Mouse (Mus musculus): ENCODE results near the gene Ttyh1. TPM values are rescaled to one million over a fixed set of nuclear protein-coding genes. Genes with fewer than 3 reads are reported as not detected.
A peak's percentile ranks its signal among the peaks of the same experiment; 100 is the strongest.

The Ttyh1 gene
- polyA plus RNA-seq, 1 experiment from 2014 or later, result 66.6 TPM

GRCm38 (mm10) chr7:4126992-4127785 lies 8.0 kb downstream of the Ttyh1 start:
- WGBS, result 82% methylated on average over 11 of the region's 11 CpGs
- no peaks in the 10 kb centered on the region for H3K9me3 ChIP-seq (ENCODE audit: control insufficient read depth, low read length)
- DNase-seq (ENCODE audit: low spot score), result no peak
- no peaks in the 10 kb centered on the region for H3K36me3 ChIP-seq (ENCODE audit: control insufficient read depth, insufficient read depth, low read length)
- H3K4me2 ChIP-seq (replicated peaks; ENCODE audit: low read depth, low read length), result no peak overlapping the region
- no peaks in the 10 kb centered on the region for H3K27me3 ChIP-seq (ENCODE audit: control insufficient read depth, insufficient read depth, low read length)
- H3K4me1 ChIP-seq (replicated peaks; ENCODE audit: control insufficient read depth, insufficient read depth, low read length), result peaks cover 12% of the 10 kb centered on the region
- no peak for ATAC-seq (ENCODE audit: low FRiP score)
- H3K4me3 ChIP-seq (ENCODE audit: low read depth, low read length), result no peak overlapping the region
- H3K27ac ChIP-seq (ENCODE audit: low read depth, low read length), result no peak overlapping the region
- no peak overlapping the region for H3K9ac ChIP-seq (ENCODE audit: low read depth, low read length)

DNA sequence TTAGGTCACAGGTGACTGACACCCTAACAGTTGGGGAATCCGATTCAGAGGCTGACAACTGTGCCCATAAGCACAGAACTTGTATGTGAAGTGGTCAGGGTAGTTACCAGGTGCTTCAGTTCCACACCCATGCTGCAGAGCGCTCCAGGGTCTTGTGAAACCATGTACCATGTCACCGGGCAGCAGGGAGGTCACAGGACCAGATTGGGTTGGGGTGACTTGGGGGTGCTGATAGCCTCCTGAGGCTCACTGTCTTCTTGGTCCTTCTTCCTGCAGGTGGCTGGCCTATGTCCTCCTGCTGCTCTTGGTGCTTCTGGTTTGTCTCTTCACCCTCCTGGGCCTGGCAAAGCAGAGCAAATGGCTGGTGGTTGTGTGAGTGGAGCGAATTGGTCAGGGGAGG lies 8.7 kb downstream of the Ttyh1 start:
- Histone ChIP-seq H3K9me3 (ENCODE audit: control insufficient read depth, low read length) (no peaks in the 10 kb centered on the region), H3K27me3 (ENCODE audit: control insufficient read depth, insufficient read depth, low read length) (no peaks in the 10 kb centered on the region), H3K27ac (ENCODE audit: low read depth, low read length) (no peak overlapping the region), H3K9ac (ENCODE audit: low read depth, low read length) (no peak overlapping the region), H3K4me3 (ENCODE audit: low read depth, low read length) (no peak overlapping the region), H3K4me1 (replicated peaks; ENCODE audit: control insufficient read depth, insufficient read depth, low read length) (peaks cover 11% of the 10 kb centered on the region), H3K36me3 (ENCODE audit: control insufficient read depth, insufficient read depth, low read length) (no peaks in the 10 kb centered on the region), H3K4me2 (replicated peaks; ENCODE audit: low read depth, low read length) (no peak overlapping the region)
- ATAC-seq (ENCODE audit: low FRiP score) (no peak), DNase-seq (ENCODE audit: low spot score) (no peak)
- 90% methylated on average over 4 of the region's 4 CpGs for WGBS

DNA sequence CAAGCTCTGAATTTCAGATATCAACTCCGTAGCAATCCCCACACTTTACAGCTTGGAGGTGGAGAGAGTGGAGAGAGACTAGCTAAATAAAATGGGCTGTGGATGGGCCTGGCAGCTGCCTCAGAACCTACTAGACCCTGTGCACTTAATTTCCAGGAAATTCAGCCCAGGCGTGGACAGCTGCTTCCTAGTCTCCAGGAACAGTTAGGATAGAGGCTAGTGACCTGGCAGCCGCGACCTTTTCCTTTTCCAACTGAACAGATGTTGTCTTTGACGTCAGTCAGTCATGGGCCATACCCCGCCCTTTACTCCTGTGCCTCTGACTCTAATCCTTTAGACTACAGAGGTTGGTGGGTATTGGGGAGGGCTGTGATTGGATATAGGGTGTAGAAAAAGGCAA lies 9.7 kb downstream of the Ttyh1 start:
- no peak overlapping the region for H3K9ac ChIP-seq (ENCODE audit: low read depth, low read length)
- H3K4me1 ChIP-seq (replicated peaks; ENCODE audit: control insufficient read depth, insufficient read depth, low read length), result peaks cover 8% of the 10 kb centered on the region
- H3K27ac ChIP-seq (ENCODE audit: low read depth, low read length), result no peak overlapping the region
- no peaks in the 10 kb centered on the region for H3K9me3 ChIP-seq (ENCODE audit: control insufficient read depth, low read length)
- 71% methylated on average over 6 of the region's 6 CpGs for WGBS
- H3K36me3 ChIP-seq (ENCODE audit: control insufficient read depth, insufficient read depth, low read length), result no peaks in the 10 kb centered on the region
- no peaks in the 10 kb centered on the region for H3K27me3 ChIP-seq (ENCODE audit: control insufficient read depth, insufficient read depth, low read length)
- no peak overlapping the region for H3K4me3 ChIP-seq (ENCODE audit: low read depth, low read length)
- no peak overlapping the region for H3K4me2 ChIP-seq (replicated peaks; ENCODE audit: low read depth, low read length)
- no peak for ATAC-seq (ENCODE audit: low FRiP score)
- no peak for DNase-seq (ENCODE audit: low spot score)

GRCm38 (mm10) chr7:4130686-4131452 lies 11.7 kb downstream of the Ttyh1 start:
- ATAC-seq (ENCODE audit: low FRiP score) (peak; percentile 88), DNase-seq (ENCODE audit: low spot score) (peak; percentile 89)
- H3K27me3 ChIP-seq (ENCODE audit: control insufficient read depth, insufficient read depth, low read length), result no peaks in the 10 kb centered on the region
- no peaks in the 10 kb centered on the region for H3K36me3 ChIP-seq (ENCODE audit: control insufficient read depth, insufficient read depth, low read length)
- H3K4me2 ChIP-seq (replicated peaks; ENCODE audit: low read depth, low read length), result no peak overlapping the region
- H3K9ac ChIP-seq (ENCODE audit: low read depth, low read length), result no peak overlapping the region; the same call in 1 of the 2 replicates
- H3K4me3 ChIP-seq (ENCODE audit: low read depth, low read length), result no peak overlapping the region
- 49% methylated on average over 13 of the region's 13 CpGs for WGBS
- H3K27ac ChIP-seq (ENCODE audit: low read depth, low read length), result peak overlapping the region; percentile 60; the same call in 1 of the 2 replicates
- H3K9me3 ChIP-seq (ENCODE audit: control insufficient read depth, low read length), result no peaks in the 10 kb centered on the region
- no peaks in the 10 kb centered on the region for H3K4me1 ChIP-seq (replicated peaks; ENCODE audit: control insufficient read depth, insufficient read depth, low read length)

- Histone ChIP-seq H3K36me3 (ENCODE audit: control insufficient read depth, insufficient read depth, low read length) (no peaks in the 10 kb centered on the region), H3K4me3 (ENCODE audit: low read depth, low read length) (no peak overlapping the region), H3K4me1 (replicated peaks; ENCODE audit: control insufficient read depth, insufficient read depth, low read length) (no peaks in the 10 kb centered on the region), H3K27ac (ENCODE audit: low read depth, low read length) (no peak overlapping the region), H3K9me3 (ENCODE audit: control insufficient read depth, low read length) (no peaks in the 10 kb centered on the region), H3K27me3 (ENCODE audit: control insufficient read depth, insufficient read depth, low read length) (no peaks in the 10 kb centered on the region), H3K4me2 (replicated peaks; ENCODE audit: low read depth, low read length) (no peak overlapping the region), H3K9ac (ENCODE audit: low read depth, low read length) (no peak overlapping the region)
- ATAC-seq (ENCODE audit: low FRiP score), result no peak
- DNase-seq (ENCODE audit: low spot score), result no peak
- WGBS, result 95% methylated on average over 8 of the region's 8 CpGs
These were observed 12.8 kb downstream of the Ttyh1 start for GRCm38 (mm10) chr7:4131964-4132363.

DNA sequence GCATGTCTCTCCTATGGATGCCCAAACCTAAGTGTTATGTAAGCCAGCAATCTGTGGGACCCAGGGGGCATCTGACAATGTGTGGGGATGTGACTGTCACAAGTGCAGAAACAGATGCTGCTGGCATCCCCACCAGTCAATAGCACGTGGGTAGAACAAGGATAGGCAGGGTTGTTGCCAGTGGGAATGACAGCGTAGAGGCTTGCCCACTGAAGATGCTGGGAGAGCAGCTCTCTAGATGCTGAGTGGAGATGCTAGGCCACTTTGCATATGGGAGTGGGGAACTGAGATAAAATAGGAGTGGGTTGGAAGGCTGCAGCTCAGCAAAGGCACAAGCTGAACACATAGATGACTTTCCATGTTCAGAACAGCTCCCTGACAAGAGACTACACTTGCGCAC lies 13.4 kb downstream of the Ttyh1 start:
- no peaks in the 10 kb centered on the region for H3K9me3 ChIP-seq (ENCODE audit: control insufficient read depth, low read length)
- no peaks in the 10 kb centered on the region for H3K27me3 ChIP-seq (ENCODE audit: control insufficient read depth, insufficient read depth, low read length)
- H3K4me1 ChIP-seq (replicated peaks; ENCODE audit: control insufficient read depth, insufficient read depth, low read length), result no peaks in the 10 kb centered on the region
- 96% methylated on average over 3 of the region's 3 CpGs for WGBS
- H3K27ac ChIP-seq (ENCODE audit: low read depth, low read length), result no peak overlapping the region
- no peak overlapping the region for H3K9ac ChIP-seq (ENCODE audit: low read depth, low read length)
- no peaks in the 10 kb centered on the region for H3K36me3 ChIP-seq (ENCODE audit: control insufficient read depth, insufficient read depth, low read length)
- DNase-seq (ENCODE audit: low spot score) (no peak), ATAC-seq (ENCODE audit: low FRiP score) (no peak)
- no peak overlapping the region for H3K4me3 ChIP-seq (ENCODE audit: low read depth, low read length)
- H3K4me2 ChIP-seq (replicated peaks; ENCODE audit: low read depth, low read length), result no peak overlapping the region

GRCm38 (mm10) chr7:4132998-4133397 lies 13.8 kb downstream of the Ttyh1 start:
- DNase-seq (ENCODE audit: low spot score), result no peak
- no peak overlapping the region for H3K4me2 ChIP-seq (replicated peaks; ENCODE audit: low read depth, low read length)
- no peak overlapping the region for H3K4me3 ChIP-seq (ENCODE audit: low read depth, low read length)
- WGBS, result 76% methylated on average over 7 of the region's 7 CpGs
- no peaks in the 10 kb centered on the region for H3K36me3 ChIP-seq (ENCODE audit: control insufficient read depth, insufficient read depth, low read length)
- ATAC-seq (ENCODE audit: low FRiP score), result no peak
- H3K27me3 ChIP-seq (ENCODE audit: control insufficient read depth, insufficient read depth, low read length), result no peaks in the 10 kb centered on the region
- no peaks in the 10 kb centered on the region for H3K9me3 ChIP-seq (ENCODE audit: control insufficient read depth, low read length)
- no peak overlapping the region for H3K9ac ChIP-seq (ENCODE audit: low read depth, low read length)
- H3K27ac ChIP-seq (ENCODE audit: low read depth, low read length), result no peak overlapping the region
- H3K4me1 ChIP-seq (replicated peaks; ENCODE audit: control insufficient read depth, insufficient read depth, low read length), result 0 out of 2 replicates have a peak, but pooled peaks cover 2% of the 10 kb centered on the region

- no peak overlapping the region for H3K4me2 ChIP-seq (replicated peaks; ENCODE audit: low read depth, low read length)
- no peak for ATAC-seq (ENCODE audit: low FRiP score)
- 89% methylated on average over 5 of the region's 5 CpGs for whole genome bisulfite sequencing
These were observed 15.7 kb downstream of the Ttyh1 start for GRCm38 (mm10) chr7:4134911-4135310.

More at GRCm38 (mm10) chr7:4134911-4135310, 15.7 kb downstream of the Ttyh1 start:
- Histone ChIP-seq H3K27ac (ENCODE audit: low read depth, low read length) (no peak overlapping the region), H3K4me1 (replicated peaks; ENCODE audit: control insufficient read depth, insufficient read depth, low read length) (peaks cover 3% of the 10 kb centered on the region; the same call in 1 of the 2 replicates), H3K27me3 (ENCODE audit: control insufficient read depth, insufficient read depth, low read length) (no peaks in the 10 kb centered on the region), H3K9me3 (ENCODE audit: control insufficient read depth, low read length) (no peaks in the 10 kb centered on the region), H3K4me3 (ENCODE audit: low read depth, low read length) (no peak overlapping the region), H3K9ac (ENCODE audit: low read depth, low read length) (no peak overlapping the region), H3K36me3 (ENCODE audit: control insufficient read depth, insufficient read depth, low read length) (peaks cover 8% of the 10 kb centered on the region)
- no peak for DNase-seq (ENCODE audit: low spot score)
